Mouse (Mus musculus) CH12.LX (cell line): ENCODE measurements at regions not wholly inside any gene's neighbourhood (a gene's known extent, or its start where the extent isn't known, plus 50 kb on each side); places are given as distances from the start of the nearest gene placed in this dataset.

Experiments
- CHD1 ChIP-seq: IDR thresholded peaks from 2 replicates; pipeline ENCODE4 v1.6.1; 2012; ENCODE audit warnings: low read depth, low read length, improper control_type of control experiment, inconsistent platforms
- CTCF ChIP-seq, 2 experiments: IDR thresholded peaks in 1 of 2; conservative IDR thresholded peaks in 1 of 2; 2 replicates each; pipeline ENCODE4 v1.5.1; 2011 to 2012; ENCODE audit warnings: low read depth in 2 of 2, low read length in 2 of 2, improper control_type of control experiment in 1 of 2, inconsistent platforms in 1 of 2, mild to moderate bottlenecking in 1 of 2, moderate library complexity in 1 of 2
- E2F4 ChIP-seq: IDR thresholded peaks from 2 replicates; pipeline ENCODE4 v1.6.1; 2011; ENCODE audit warnings: low read depth, low read length, improper control_type of control experiment; ENCODE audit not compliant: insufficient replicate concordance
- HCFC1 ChIP-seq: IDR thresholded peaks from 2 replicates; pipeline ENCODE4 v1.6.1; 2012; ENCODE audit warnings: low read depth, mild to moderate bottlenecking, inconsistent platforms, low read length, improper control_type of control experiment
- JUND ChIP-seq: conservative IDR thresholded peaks from 2 replicates; pipeline ENCODE4 v1.6.1; 2011; ENCODE audit warnings: low read depth, low read length, improper control_type of control experiment
- MAX ChIP-seq: IDR thresholded peaks from 2 replicates; pipeline ENCODE4 v1.6.1; 2011; ENCODE audit warnings: low read length, improper control_type of control experiment
- MYC ChIP-seq: IDR thresholded peaks from 2 replicates; pipeline ENCODE4 v1.6.1; 2011; ENCODE audit warnings: low read depth, mild to moderate bottlenecking, improper control_type of control experiment, low read length
- POLR2A ChIP-seq: IDR thresholded peaks from 2 replicates; pipeline ENCODE4 v1.6.1; 2011; ENCODE audit warnings: low read depth, mild to moderate bottlenecking, improper control_type of control experiment, low read length
- UBTF ChIP-seq: IDR thresholded peaks from 2 replicates; pipeline ENCODE4 v1.6.1; 2012; ENCODE audit warnings: low read depth, mild to moderate bottlenecking, inconsistent platforms, low read length, improper control_type of control experiment, moderate library complexity

DNA sequence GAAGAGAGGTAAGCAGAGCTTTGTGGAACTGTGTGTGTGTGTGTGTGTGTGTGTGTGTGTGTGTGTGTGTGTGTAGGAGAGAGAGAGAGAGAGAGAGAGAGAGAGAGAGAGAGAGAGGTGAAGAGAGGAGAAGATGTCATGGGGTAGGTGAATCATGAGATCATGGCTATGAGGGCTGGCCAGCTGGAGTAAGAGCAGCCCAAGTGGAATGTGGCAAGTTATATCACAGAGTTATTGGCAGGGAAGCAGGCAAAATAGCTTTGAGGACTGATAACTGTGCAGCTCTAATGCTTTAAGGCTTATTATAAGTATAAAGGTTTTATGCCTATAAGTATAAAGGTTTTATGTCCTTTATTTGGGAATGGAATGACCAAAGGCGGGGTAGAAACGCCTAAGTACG lies 180.9 kb upstream of the Arid1b start:
- no peak for TF ChIP-seq CHD1
- TF ChIP-seq POLR2A = no peak
- no peak for TF ChIP-seq E2F4
- TF ChIP-seq CTCF (conservative IDR thresholded peaks at IDR 0.05 in 1 of 2, IDR thresholded peaks at IDR 0.05 in 1 of 2; ENCODE audit: low read depth in 2 of 2, low read length in 2 of 2) = no peak
- no peak for TF ChIP-seq MYC
- TF ChIP-seq UBTF = no peak
- TF ChIP-seq HCFC1 = no peak
- TF ChIP-seq MAX = no peak
- TF ChIP-seq JUND = no peak
